Mouse (Mus musculus) kidney, adult 2 months (tissue): ENCODE data around the gene Smap1.

Source experiments
- CTCF ChIP-seq: fragments of 200-500 bp; conservative IDR thresholded peaks from 2 replicates; pipeline ENCODE4 v1.5.1; 2011; ENCODE audit warnings: low read depth, mild to moderate bottlenecking, control low read depth, low read length, moderate library complexity, mixed read lengths; ENCODE audit not compliant: insufficient read depth, insufficient read length
- POLR2A ChIP-seq: fragments of 200-500 bp; IDR thresholded peaks from one replicate; pipeline ENCODE4 v1.6.1; 2011; ENCODE audit warnings: low read depth, low read length, control low read depth

DNA sequence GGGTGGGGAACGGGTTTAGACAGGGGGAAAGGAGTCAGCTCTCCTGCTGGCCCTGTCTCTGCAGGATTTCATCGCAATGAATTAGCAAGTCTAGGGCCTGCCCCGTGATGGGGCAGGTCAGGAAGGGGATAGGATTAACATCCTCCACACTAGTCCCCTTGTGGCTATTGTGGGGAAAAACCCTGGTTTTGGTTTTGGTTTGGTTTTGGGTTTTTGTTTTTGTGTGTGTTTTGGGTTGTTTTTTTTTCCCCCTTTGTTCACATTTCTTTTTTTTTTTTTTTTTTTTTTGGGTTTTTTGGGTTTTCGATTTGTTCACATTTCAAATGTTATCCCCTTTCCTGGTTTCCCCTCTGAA lies 13.3 kb upstream of the Smap1 start:
- no peak for TF ChIP-seq CTCF
- TF ChIP-seq POLR2A: no peak
